Mouse (Mus musculus): ENCODE results near the gene Palmd.

Gene Palmd

GRCm38 (mm10) chr3:116892206-116892563 is 76.6 kb downstream of the Palmd start:
- no peak for DNase-seq (ENCODE audit: low read depth)

- no peak for DNase-seq (ENCODE audit: low read depth)
Measured at GRCm38 (mm10) chr3:116891436-116892205, 77.2 kb downstream of the Palmd start.

GRCm38 (mm10) chr3:116890576-116890975 is 78.2 kb downstream of the Palmd start:
- DNase-seq (ENCODE audit: low read depth) = no peak

- DNase-seq (ENCODE audit: low read depth) = no peak
Measured at GRCm38 (mm10) chr3:116889358-116889757, 79.4 kb downstream of the Palmd start.

GRCm38 (mm10) chr3:116884941-116885340 is 83.8 kb downstream of the Palmd start:
- DNase-seq (ENCODE audit: low read depth) = no peak

GRCm38 (mm10) chr3:116882221-116882960 is 86.4 kb downstream of the Palmd start:
- no peak for DNase-seq (ENCODE audit: low read depth)

GRCm38 (mm10) chr3:116870372-116870771 is 98.4 kb downstream of the Palmd start:
- no peak for DNase-seq (ENCODE audit: low read depth)

Data from induced T-regulatory cell, adult 2 months (primary cell).